Mouse (Mus musculus) layer of hippocampus, adult 9-11 months (tissue): ENCODE data around the gene Il20ra.
A peak's percentile ranks its signal among the peaks of the same experiment; 100 is the strongest.
"Not testable (repeated sequence)": the region's sequence is repeated elsewhere in the genome, so short reads cannot be mapped to it uniquely, and the experiment has no call there.

Experiments
- DNase-seq: peaks from one replicate; pipeline ENCODE4 v3.0.0; 2022

The Il20ra gene

GRCm38 (mm10) chr10:19712421-19712836, at the start of gene Il20ra:
TSS of gene Il20ra (plus strand) at chr10:19712570.
- DNase-seq, result peak; percentile 17

- DNase-seq, result no peak
Observed at GRCm38 (mm10) chr10:19668973-19669372, 43.4 kb upstream of the Il20ra start.

- no peak for DNase-seq
Observed at GRCm38 (mm10) chr10:19672015-19672414, 40.4 kb upstream of the Il20ra start.

- no peak for DNase-seq
Observed at GRCm38 (mm10) chr10:19673146-19673545, 39.2 kb upstream of the Il20ra start.

GRCm38 (mm10) chr10:19687686-19688085, 24.7 kb upstream of the Il20ra start:
- DNase-seq, result no peak

GRCm38 (mm10) chr10:19691287-19691686, 21.1 kb upstream of the Il20ra start:
- no peak for DNase-seq

GRCm38 (mm10) chr10:19691771-19692170, 20.6 kb upstream of the Il20ra start:
- DNase-seq, result peak; percentile 71

- no peak for DNase-seq
Observed at GRCm38 (mm10) chr10:19692332-19692731, 20.0 kb upstream of the Il20ra start.

- DNase-seq, result peak; percentile 24
Observed at GRCm38 (mm10) chr10:19692988-19693387, 19.4 kb upstream of the Il20ra start.

GRCm38 (mm10) chr10:19693629-19694028, 18.7 kb upstream of the Il20ra start:
- DNase-seq, result no peak

- no peak for DNase-seq
Observed at GRCm38 (mm10) chr10:19699331-19699730, 13.0 kb upstream of the Il20ra start.

- DNase-seq, result no peak
Observed at GRCm38 (mm10) chr10:19704445-19704844, 7.9 kb upstream of the Il20ra start.

GRCm38 (mm10) chr10:19707768-19708167, 4.6 kb upstream of the Il20ra start:
- no peak for DNase-seq

GRCm38 (mm10) chr10:19708277-19709070, 3.9 kb upstream of the Il20ra start:
- DNase-seq, result no peak

GRCm38 (mm10) chr10:19711020-19711419, 1.4 kb upstream of the Il20ra start:
- DNase-seq, result no peak

GRCm38 (mm10) chr10:19711551-19712171, 709 bp upstream of the Il20ra start:
- no peak for DNase-seq

GRCm38 (mm10) chr10:19718627-19719026, 6.3 kb downstream of the Il20ra start:
- no peak for DNase-seq

GRCm38 (mm10) chr10:19722320-19722719, 9.9 kb downstream of the Il20ra start:
- DNase-seq, result no peak

GRCm38 (mm10) chr10:19724158-19724832, 11.9 kb downstream of the Il20ra start:
- no peak for DNase-seq

- DNase-seq, result not testable (repeated sequence)
Observed at GRCm38 (mm10) chr10:19738442-19738841, 26.1 kb downstream of the Il20ra start.

GRCm38 (mm10) chr10:19745662-19746061, 33.3 kb downstream of the Il20ra start:
- DNase-seq, result no peak

- no peak for DNase-seq
Observed at GRCm38 (mm10) chr10:19746156-19746555, 33.8 kb downstream of the Il20ra start.

- no peak for DNase-seq
Observed at GRCm38 (mm10) chr10:19747661-19748060, 35.3 kb downstream of the Il20ra start.

GRCm38 (mm10) chr10:19765459-19765858, 53.1 kb downstream of the Il20ra start:
- no peak for DNase-seq
